Mouse (Mus musculus): ENCODE measurements around the gene Sv2a. TPM values are rescaled to one million over a fixed set of nuclear protein-coding genes. Genes with fewer than 3 reads are reported as not detected.

Gene Sv2a
- 2.7 TPM for polyA plus RNA-seq (2015; fragmentation: Illumina TruSeq; extraction: RNeasy Lipid Tissue Mini Kit (QIAGEN cat#74804); ENCODE audit: insufficient read depth, low replicate concordance)

GRCm38 (mm10) chr3:96180727-96181477 is at the start of gene Sv2a:
Gene Sv2a, plus strand, starts transcription at chr3:96181151.

GRCm38 (mm10) chr3:96161869-96162840 is 18.8 kb upstream of the Sv2a start, which contains the start of gene Mtmr11:
Gene Mtmr11, plus strand, starts transcription at chr3:96162004.

GRCm38 (mm10) chr3:96172197-96173178 is 8.5 kb upstream of the Sv2a start, which contains the start of gene Sf3b4:
Gene Sf3b4, plus strand, starts transcription at chr3:96172332.

DNA sequence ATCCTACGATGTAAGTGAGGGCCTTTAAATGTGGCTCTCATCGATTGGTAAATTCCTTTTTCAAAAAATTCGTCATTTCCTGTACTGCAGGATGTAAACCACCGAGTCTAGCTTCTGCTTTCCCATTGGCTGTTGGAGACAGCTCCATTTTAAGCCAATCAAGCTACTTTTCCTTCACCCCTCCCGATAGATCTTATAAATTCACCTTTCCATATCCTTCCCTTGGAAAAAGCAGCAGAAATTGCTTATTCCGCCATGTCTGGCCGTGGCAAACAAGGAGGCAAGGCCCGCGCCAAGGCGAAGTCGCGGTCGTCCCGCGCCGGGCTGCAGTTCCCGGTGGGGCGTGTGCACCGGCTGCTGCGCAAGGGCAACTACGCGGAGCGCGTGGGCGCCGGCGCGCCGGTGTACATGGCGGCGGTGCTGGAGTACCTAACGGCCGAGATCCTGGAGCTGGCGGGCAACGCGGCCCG is 38.7 kb downstream of the Sv2a start, which contains the start of the genes Bola1 and Hist2h2ab:
TSS of gene Bola1 (minus strand) at position 49 of the 470 bp plus-strand sequence.
TSS of gene Hist2h2ab (plus strand) at position 205 of the 470 bp plus-strand sequence.

DNA sequence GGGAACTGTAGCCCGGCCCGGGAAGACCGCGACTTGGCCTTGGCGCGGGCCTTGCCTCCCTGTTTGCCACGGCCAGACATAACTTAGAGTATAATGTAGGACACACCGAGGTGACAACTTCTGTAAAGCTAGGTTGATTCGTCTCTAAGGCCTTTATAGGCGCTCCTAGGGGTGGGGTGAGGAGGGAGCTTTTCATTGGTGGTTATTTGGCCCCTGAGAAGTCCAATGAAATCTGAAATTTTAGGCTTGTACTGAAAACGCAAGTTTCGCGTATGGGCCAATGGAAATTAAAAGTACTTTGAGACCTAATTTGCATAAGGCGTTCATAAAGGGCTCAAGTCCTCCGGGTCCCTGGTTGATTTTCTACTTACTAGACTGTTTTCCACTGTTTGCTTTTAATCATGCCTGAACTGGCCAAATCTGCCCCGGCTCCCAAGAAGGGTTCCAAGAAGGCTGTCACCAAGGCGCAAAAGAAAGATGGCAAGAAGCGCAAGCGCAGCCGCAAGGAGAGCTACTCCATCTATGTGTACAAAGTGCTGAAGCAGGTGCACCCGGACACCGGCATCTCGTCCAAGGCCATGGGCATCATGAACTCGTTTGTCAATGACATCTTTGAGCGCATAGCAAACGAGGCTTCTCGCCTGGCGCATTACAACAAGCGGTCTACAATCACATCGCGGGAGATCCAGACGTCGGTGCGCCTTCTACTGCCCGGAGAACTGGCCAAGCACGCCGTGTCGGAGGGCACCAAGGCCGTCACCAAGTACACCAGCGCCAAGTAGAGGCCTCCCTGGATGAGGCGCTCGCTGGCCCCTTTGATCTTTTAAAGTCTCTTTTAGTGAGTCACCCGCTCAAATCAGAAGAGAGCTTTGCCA is 40.1 kb downstream of the Sv2a start, which contains the start of the genes Hist2h2ac and Hist2h2be:
TSS of gene Hist2h2ac (minus strand) at position 116 of the 875 bp plus-strand sequence.
TSS of gene Hist2h2be (plus strand) at position 355 of the 875 bp plus-strand sequence.

DNA sequence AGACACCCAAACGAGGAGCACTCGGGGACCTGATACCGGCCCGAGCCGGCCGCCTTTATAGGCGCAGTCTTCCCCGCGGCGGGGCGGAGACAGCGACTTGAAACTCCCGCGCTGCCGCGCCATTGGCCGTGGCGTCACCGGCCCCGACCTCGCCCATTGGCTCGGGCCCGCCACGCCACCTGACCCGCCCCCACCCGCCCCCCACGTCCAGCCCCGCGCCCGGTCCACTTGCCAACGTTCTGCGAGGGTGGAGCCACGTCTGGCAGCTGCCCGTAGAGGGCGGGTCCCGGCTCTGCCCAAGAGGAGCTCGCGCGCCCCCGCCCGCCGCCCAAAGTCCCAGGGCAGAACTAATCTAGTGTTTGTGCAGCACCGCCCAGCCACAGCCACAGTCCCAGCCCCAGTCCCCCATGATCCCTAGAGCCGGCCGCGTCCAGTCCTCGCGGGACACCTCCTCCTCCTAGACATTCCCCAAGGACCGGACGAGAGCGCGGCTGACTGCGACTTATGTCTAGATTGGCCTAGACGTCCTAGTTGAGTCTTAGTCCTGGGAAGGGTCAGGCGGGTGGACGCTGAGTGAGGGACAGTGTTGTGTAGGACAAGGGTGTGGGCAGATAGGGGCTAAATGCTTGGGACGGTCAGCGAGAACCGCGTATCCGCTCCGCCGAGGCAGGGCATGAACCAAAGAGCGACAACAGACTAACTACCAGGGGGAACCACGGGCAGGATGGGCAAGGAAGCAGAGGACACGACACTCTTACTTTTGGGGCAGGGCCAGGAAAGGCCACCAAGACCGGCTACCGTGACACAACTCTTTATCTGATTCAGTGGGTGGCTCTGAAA is 58.2 kb downstream of the Sv2a start, which contains the start of gene Hist2h3c2:
TSS of gene Hist2h3c2 (minus strand) at position 174 of the 840 bp plus-strand sequence.

GRCm38 (mm10) chr3:96239949-96240798 is 59.2 kb downstream of the Sv2a start, which contains the start of gene Hist2h2aa2:
Gene Hist2h2aa2, minus strand, starts transcription at chr3:96240276.

Other genes with a start within 250 kb of the Sv2a start
- gene Plekho1, start 185.2 kb upstream of the Sv2a start, polyA plus RNA-seq (2015; fragmentation: Illumina TruSeq; extraction: RNeasy Lipid Tissue Mini Kit (QIAGEN cat#74804); ENCODE audit: insufficient read depth, low replicate concordance): 109 TPM
- gene Vps45, start 122.7 kb upstream of the Sv2a start, polyA plus RNA-seq (2015; fragmentation: Illumina TruSeq; extraction: RNeasy Lipid Tissue Mini Kit (QIAGEN cat#74804); ENCODE audit: insufficient read depth, low replicate concordance): 36.0 TPM
- gene Otud7b, start 76.6 kb upstream of the Sv2a start, polyA plus RNA-seq (2015; fragmentation: Illumina TruSeq; extraction: RNeasy Lipid Tissue Mini Kit (QIAGEN cat#74804); ENCODE audit: insufficient read depth, low replicate concordance): 20.5 TPM
- gene Mtmr11, start 19.1 kb upstream of the Sv2a start, polyA plus RNA-seq (2015; fragmentation: Illumina TruSeq; extraction: RNeasy Lipid Tissue Mini Kit (QIAGEN cat#74804); ENCODE audit: insufficient read depth, low replicate concordance): 3.9 TPM
- 29.1 TPM for gene Sf3b4, start 8.8 kb upstream of the Sv2a start, polyA plus RNA-seq (2015; fragmentation: Illumina TruSeq; extraction: RNeasy Lipid Tissue Mini Kit (QIAGEN cat#74804); ENCODE audit: insufficient read depth, low replicate concordance)
- 1.8 TPM for gene Bola1, start 38.6 kb downstream of the Sv2a start, polyA plus RNA-seq (2015; fragmentation: Illumina TruSeq; extraction: RNeasy Lipid Tissue Mini Kit (QIAGEN cat#74804); ENCODE audit: insufficient read depth, low replicate concordance)
- gene Hist2h2ab, start 38.7 kb downstream of the Sv2a start, polyA plus RNA-seq (2015; fragmentation: Illumina TruSeq; extraction: RNeasy Lipid Tissue Mini Kit (QIAGEN cat#74804); ENCODE audit: insufficient read depth, low replicate concordance): not detected
- gene Hist2h2ac, start 39.7 kb downstream of the Sv2a start, polyA plus RNA-seq (2015; fragmentation: Illumina TruSeq; extraction: RNeasy Lipid Tissue Mini Kit (QIAGEN cat#74804); ENCODE audit: insufficient read depth, low replicate concordance): not detected
- 21.3 TPM for gene Hist2h2be, start 40.0 kb downstream of the Sv2a start, polyA plus RNA-seq (2015; fragmentation: Illumina TruSeq; extraction: RNeasy Lipid Tissue Mini Kit (QIAGEN cat#74804); ENCODE audit: insufficient read depth, low replicate concordance)
- gene Hist2h3c2, start 58.0 kb downstream of the Sv2a start, polyA plus RNA-seq (2015; fragmentation: Illumina TruSeq; extraction: RNeasy Lipid Tissue Mini Kit (QIAGEN cat#74804); ENCODE audit: insufficient read depth, low replicate concordance): 0.76 TPM
- not detected for gene Hist2h2aa2, start 59.1 kb downstream of the Sv2a start, polyA plus RNA-seq (2015; fragmentation: Illumina TruSeq; extraction: RNeasy Lipid Tissue Mini Kit (QIAGEN cat#74804); ENCODE audit: insufficient read depth, low replicate concordance)
- not detected for gene Hist2h2aa1, start 64.3 kb downstream of the Sv2a start, polyA plus RNA-seq (2015; fragmentation: Illumina TruSeq; extraction: RNeasy Lipid Tissue Mini Kit (QIAGEN cat#74804); ENCODE audit: insufficient read depth, low replicate concordance)
- gene Hist2h3c1, start 65.5 kb downstream of the Sv2a start, polyA plus RNA-seq (2015; fragmentation: Illumina TruSeq; extraction: RNeasy Lipid Tissue Mini Kit (QIAGEN cat#74804); ENCODE audit: insufficient read depth, low replicate concordance): 3.5 TPM
- 2.3 TPM for gene Hist2h4, start 82.2 kb downstream of the Sv2a start, polyA plus RNA-seq (2015; fragmentation: Illumina TruSeq; extraction: RNeasy Lipid Tissue Mini Kit (QIAGEN cat#74804); ENCODE audit: insufficient read depth, low replicate concordance)
- gene Hist2h3b, start 87.5 kb downstream of the Sv2a start, polyA plus RNA-seq (2015; fragmentation: Illumina TruSeq; extraction: RNeasy Lipid Tissue Mini Kit (QIAGEN cat#74804); ENCODE audit: insufficient read depth, low replicate concordance): not detected
- not detected for gene Hist2h2bb, start 88.6 kb downstream of the Sv2a start, polyA plus RNA-seq (2015; fragmentation: Illumina TruSeq; extraction: RNeasy Lipid Tissue Mini Kit (QIAGEN cat#74804); ENCODE audit: insufficient read depth, low replicate concordance)
- gene Fcgr1, start 112.8 kb downstream of the Sv2a start, polyA plus RNA-seq (2015; fragmentation: Illumina TruSeq; extraction: RNeasy Lipid Tissue Mini Kit (QIAGEN cat#74804); ENCODE audit: insufficient read depth, low replicate concordance): 7.4 TPM

Data from spleen, adult 10 weeks (tissue).